Mouse (Mus musculus): Measurements from ENCODE around the gene 1700028K03Rik. TPM values are rescaled to one million over a fixed set of nuclear protein-coding genes. Genes with fewer than 3 reads are reported as not detected.

1700028K03Rik gene
- polyA plus RNA-seq, 1 experiment from 2014 or later: 0.16 TPM

DNA sequence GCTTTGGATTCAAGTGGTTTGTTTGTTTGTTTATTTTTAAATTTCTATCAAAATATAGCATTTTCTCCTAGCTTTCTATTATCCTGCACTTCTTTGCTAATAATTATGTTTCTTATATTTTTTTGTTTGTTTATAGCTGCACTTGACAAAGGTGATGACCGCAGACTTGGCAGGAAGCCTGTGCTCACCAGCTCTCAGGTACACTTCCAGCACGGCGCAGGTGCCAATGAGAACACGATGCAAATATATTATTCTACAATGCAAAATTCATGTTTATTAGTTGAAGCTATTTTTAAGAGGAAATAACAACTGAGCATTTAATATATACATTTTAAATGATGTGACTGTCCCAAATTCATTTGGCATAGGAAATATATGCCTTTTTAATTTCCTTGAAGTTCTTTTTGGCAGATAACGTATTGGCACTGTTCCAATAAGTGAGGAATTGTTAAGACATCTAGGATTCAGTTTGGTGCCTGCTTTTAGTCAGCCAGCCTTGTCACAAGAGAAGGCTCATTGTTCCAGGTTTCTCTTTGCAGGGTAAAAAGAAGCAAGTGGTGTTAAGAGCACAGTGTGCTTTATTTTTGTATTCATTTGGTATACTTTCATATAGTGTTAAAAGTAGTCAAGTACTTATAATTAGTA lies 34.5 kb upstream of the 1700028K03Rik start:
- no peaks in the 10 kb centered on the region for H3K27me3 ChIP-seq (ENCODE audit: control insufficient read depth, insufficient read depth, low read length)
- H3K27ac ChIP-seq (ENCODE audit: low read depth, low read length): no peak overlapping the region
- H3K36me3 ChIP-seq (ENCODE audit: control insufficient read depth, insufficient read depth, low read length): no peaks in the 10 kb centered on the region
- H3K9ac ChIP-seq (ENCODE audit: low read depth, low read length): no peak overlapping the region
- H3K9me3 ChIP-seq (ENCODE audit: control insufficient read depth, low read length): no peaks in the 10 kb centered on the region
- no peak overlapping the region for H3K4me3 ChIP-seq (ENCODE audit: low read length)
- no peak for ATAC-seq (ENCODE audit: low FRiP score, low TSS enrichment)
- WGBS: 90% methylated on average over 5 of the region's 5 CpGs
- no peaks in the 10 kb centered on the region for H3K4me1 ChIP-seq (ENCODE audit: control insufficient read depth, insufficient read depth, low read length)
- no peak overlapping the region for H3K4me2 ChIP-seq (replicated peaks; ENCODE audit: low read depth, low read length)

DNA sequence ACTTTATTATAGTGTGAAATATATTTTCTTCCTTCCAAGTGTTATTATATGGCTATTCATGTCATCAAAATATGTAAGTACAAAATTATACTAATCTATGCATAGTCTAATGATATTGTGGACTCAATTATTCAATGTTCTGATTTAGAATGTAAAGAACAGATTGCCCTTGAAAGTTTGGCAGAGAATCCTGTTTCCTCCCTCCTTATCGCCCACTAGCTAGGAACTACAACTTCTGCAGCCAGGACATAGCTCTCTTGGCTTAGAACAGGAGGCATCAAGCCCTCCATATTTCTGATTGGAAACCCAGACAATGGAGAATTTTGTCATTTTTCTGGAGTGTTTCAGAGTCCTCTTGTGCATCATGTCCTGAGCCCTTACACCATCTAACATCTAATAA lies 33.8 kb upstream of the 1700028K03Rik start:
- WGBS: 95% methylated on average over 1 of the region's 1 CpGs
- H3K9me3 ChIP-seq (ENCODE audit: control insufficient read depth, low read length): no peaks in the 10 kb centered on the region
- H3K36me3 ChIP-seq (ENCODE audit: control insufficient read depth, insufficient read depth, low read length): no peaks in the 10 kb centered on the region
- no peak overlapping the region for H3K4me2 ChIP-seq (replicated peaks; ENCODE audit: low read depth, low read length)
- H3K9ac ChIP-seq (ENCODE audit: low read depth, low read length): no peak overlapping the region
- H3K27ac ChIP-seq (ENCODE audit: low read depth, low read length): no peak overlapping the region
- ATAC-seq (ENCODE audit: low FRiP score, low TSS enrichment): no peak
- H3K4me3 ChIP-seq (ENCODE audit: low read length): no peak overlapping the region
- no peaks in the 10 kb centered on the region for H3K4me1 ChIP-seq (ENCODE audit: control insufficient read depth, insufficient read depth, low read length)
- H3K27me3 ChIP-seq (ENCODE audit: control insufficient read depth, insufficient read depth, low read length): no peaks in the 10 kb centered on the region

DNA sequence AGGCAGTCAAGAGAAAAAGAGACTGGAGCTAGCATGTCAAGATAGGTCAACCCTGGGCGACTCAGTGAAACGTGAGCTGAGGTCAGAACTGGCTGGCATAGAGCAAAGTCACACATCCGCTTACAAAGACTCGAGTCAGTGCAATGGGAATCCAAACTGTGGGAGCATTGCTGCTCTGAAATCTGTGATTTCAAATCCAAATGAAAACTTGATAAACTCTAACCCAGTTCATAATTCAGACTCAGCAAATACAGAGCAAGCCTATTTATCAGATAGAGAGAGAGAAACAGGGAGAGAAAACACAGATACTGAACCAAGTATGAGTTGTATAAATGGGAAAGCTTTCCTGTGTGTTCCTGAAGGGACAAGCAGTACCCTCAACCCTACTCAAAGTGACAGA lies 27.2 kb upstream of the 1700028K03Rik start, which contains the start of gene Gm42669:
Gm42669 (plus strand) TSS at position 301 of the 400 bp plus-strand sequence.
- H3K4me3 ChIP-seq (ENCODE audit: low read length): no peak within 1 kb of the TSS
- H3K36me3 ChIP-seq (ENCODE audit: control insufficient read depth, insufficient read depth, low read length): no peaks in the 10 kb centered on the region
- WGBS: 61% methylated on average over 4 of the region's 4 CpGs
- H3K9me3 ChIP-seq (ENCODE audit: control insufficient read depth, low read length): no peaks in the 10 kb centered on the region
- no peak within 1 kb of the TSS for H3K27ac ChIP-seq (ENCODE audit: low read depth, low read length)
- ATAC-seq (ENCODE audit: low FRiP score, low TSS enrichment): no peak
- no peak within 1 kb of the TSS for H3K9ac ChIP-seq (ENCODE audit: low read depth, low read length)
- H3K4me2 ChIP-seq (replicated peaks; ENCODE audit: low read depth, low read length): no peak within 1 kb of the TSS
- no peaks in the 10 kb centered on the region for H3K4me1 ChIP-seq (ENCODE audit: control insufficient read depth, insufficient read depth, low read length)
- no peaks in the 10 kb centered on the region for H3K27me3 ChIP-seq (ENCODE audit: control insufficient read depth, insufficient read depth, low read length)

DNA sequence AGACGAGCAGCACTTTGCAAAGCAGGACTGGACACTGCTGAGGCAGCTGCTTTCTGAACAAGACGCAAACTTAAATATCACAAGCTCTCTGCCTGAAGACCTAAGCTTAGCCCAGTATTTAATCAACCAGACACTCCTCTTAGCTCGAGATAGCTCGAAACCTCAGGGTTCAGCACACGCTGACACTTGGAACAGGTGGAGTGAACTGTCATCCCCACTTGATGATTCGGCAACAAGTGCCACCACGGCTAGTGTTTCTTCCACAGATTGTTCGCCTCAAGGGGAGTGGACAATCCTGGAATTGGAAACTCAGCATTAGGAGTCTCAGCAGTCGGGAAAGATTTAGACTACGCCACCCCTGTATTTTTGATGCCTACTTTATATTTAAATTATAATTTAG lies 24.0 kb upstream of the 1700028K03Rik start:
- Histone ChIP-seq H3K4me3 (ENCODE audit: low read length) (no peak overlapping the region), H3K36me3 (ENCODE audit: control insufficient read depth, insufficient read depth, low read length) (no peaks in the 10 kb centered on the region), H3K27ac (ENCODE audit: low read depth, low read length) (no peak overlapping the region), H3K9ac (ENCODE audit: low read depth, low read length) (no peak overlapping the region), H3K4me2 (replicated peaks; ENCODE audit: low read depth, low read length) (no peak overlapping the region), H3K4me1 (ENCODE audit: control insufficient read depth, insufficient read depth, low read length) (no peaks in the 10 kb centered on the region), H3K9me3 (ENCODE audit: control insufficient read depth, low read length) (no peaks in the 10 kb centered on the region), H3K27me3 (ENCODE audit: control insufficient read depth, insufficient read depth, low read length) (no peaks in the 10 kb centered on the region)
- 90% methylated on average over 10 of the region's 10 CpGs for WGBS
- ATAC-seq (ENCODE audit: low FRiP score, low TSS enrichment): no peak

DNA sequence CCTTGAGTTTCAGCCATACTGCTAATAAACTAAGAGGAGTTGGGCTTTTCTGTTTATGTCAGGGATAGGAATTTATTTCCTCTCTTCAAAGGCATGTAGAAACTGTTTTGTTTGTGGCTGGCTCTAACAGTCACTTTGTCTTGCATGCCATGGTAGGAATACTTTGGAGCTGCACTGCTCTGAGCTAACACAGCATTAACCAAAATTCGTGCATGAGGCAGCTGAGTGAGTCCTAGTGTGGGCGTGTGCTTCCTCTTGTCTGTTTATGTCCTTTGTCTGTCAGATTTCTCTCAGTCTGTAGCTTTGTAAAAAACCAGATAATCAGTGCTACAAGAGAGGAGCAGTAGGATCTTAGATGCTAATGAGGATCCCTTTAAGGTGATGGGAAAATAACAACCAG lies 23.2 kb upstream of the 1700028K03Rik start:
- ATAC-seq (ENCODE audit: low FRiP score, low TSS enrichment): no peak
- H3K4me3 ChIP-seq (ENCODE audit: low read length): no peak overlapping the region
- 64% methylated on average over 2 of the region's 2 CpGs for WGBS
- H3K36me3 ChIP-seq (ENCODE audit: control insufficient read depth, insufficient read depth, low read length): no peaks in the 10 kb centered on the region
- H3K27ac ChIP-seq (ENCODE audit: low read depth, low read length): no peak overlapping the region
- no peak overlapping the region for H3K4me2 ChIP-seq (replicated peaks; ENCODE audit: low read depth, low read length)
- H3K9ac ChIP-seq (ENCODE audit: low read depth, low read length): no peak overlapping the region
- H3K9me3 ChIP-seq (ENCODE audit: control insufficient read depth, low read length): no peaks in the 10 kb centered on the region
- H3K4me1 ChIP-seq (ENCODE audit: control insufficient read depth, insufficient read depth, low read length): no peaks in the 10 kb centered on the region
- H3K27me3 ChIP-seq (ENCODE audit: control insufficient read depth, insufficient read depth, low read length): no peaks in the 10 kb centered on the region

DNA sequence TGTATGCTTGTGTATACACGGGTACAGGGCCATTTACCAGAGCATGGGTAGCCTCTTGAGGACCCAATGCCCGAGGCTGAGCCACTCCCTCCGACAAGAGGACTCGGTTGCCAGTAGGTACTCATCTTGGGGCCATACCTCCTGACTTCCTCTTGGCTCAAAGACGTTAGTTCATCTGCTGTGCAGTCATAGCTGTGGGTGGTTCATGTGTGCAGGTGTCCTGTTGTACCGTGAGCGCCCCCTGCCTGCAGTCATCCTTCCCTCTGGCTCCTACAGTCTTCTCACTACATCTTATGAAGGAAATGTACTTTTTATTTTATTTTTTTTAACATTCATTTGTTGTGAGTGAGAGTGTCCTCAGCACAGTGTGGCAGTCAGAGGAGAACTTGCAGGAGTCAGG lies 20.9 kb upstream of the 1700028K03Rik start:
- 0 out of 2 replicates have a peak, but pooled peaks have one; percentile 9 for ATAC-seq (ENCODE audit: low FRiP score, low TSS enrichment)
- no peaks in the 10 kb centered on the region for H3K9me3 ChIP-seq (ENCODE audit: control insufficient read depth, low read length)
- no peaks in the 10 kb centered on the region for H3K27me3 ChIP-seq (ENCODE audit: control insufficient read depth, insufficient read depth, low read length)
- H3K9ac ChIP-seq (ENCODE audit: low read depth, low read length): no peak overlapping the region
- H3K36me3 ChIP-seq (ENCODE audit: control insufficient read depth, insufficient read depth, low read length): no peaks in the 10 kb centered on the region
- H3K27ac ChIP-seq (ENCODE audit: low read depth, low read length): no peak overlapping the region
- no peaks in the 10 kb centered on the region for H3K4me1 ChIP-seq (ENCODE audit: control insufficient read depth, insufficient read depth, low read length)
- H3K4me2 ChIP-seq (replicated peaks; ENCODE audit: low read depth, low read length): no peak overlapping the region
- WGBS: 59% methylated on average over 7 of the region's 7 CpGs
- no peak overlapping the region for H3K4me3 ChIP-seq (ENCODE audit: low read length)

DNA sequence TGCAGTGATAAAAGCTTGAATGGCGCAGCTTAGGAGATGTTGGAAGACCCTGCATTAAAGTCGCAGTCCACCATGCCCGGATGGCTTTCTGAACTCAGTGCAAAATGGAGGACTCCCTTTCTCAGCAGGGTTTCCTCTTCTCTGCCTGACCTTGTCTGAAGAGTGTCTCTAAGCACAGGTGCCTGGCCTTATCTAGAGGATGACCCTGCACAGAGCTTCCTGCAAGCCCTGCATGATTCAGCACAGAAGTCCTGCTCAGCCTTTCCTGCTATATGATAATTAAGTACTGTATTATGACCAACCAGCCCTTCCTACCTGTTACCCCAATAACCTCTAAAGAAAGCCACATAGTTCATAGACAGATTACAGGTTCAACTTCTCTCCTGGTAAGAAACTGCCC lies 19.1 kb upstream of the 1700028K03Rik start:
- no peaks in the 10 kb centered on the region for H3K27me3 ChIP-seq (ENCODE audit: control insufficient read depth, insufficient read depth, low read length)
- H3K4me3 ChIP-seq (ENCODE audit: low read length): no peak overlapping the region
- ATAC-seq (ENCODE audit: low FRiP score, low TSS enrichment): no peak
- WGBS: 95% methylated on average over 3 of the region's 3 CpGs
- no peak overlapping the region for H3K9ac ChIP-seq (ENCODE audit: low read depth, low read length)
- no peaks in the 10 kb centered on the region for H3K4me1 ChIP-seq (ENCODE audit: control insufficient read depth, insufficient read depth, low read length)
- H3K9me3 ChIP-seq (ENCODE audit: control insufficient read depth, low read length): no peaks in the 10 kb centered on the region
- H3K4me2 ChIP-seq (replicated peaks; ENCODE audit: low read depth, low read length): no peak overlapping the region
- H3K36me3 ChIP-seq (ENCODE audit: control insufficient read depth, insufficient read depth, low read length): no peaks in the 10 kb centered on the region
- no peak overlapping the region for H3K27ac ChIP-seq (ENCODE audit: low read depth, low read length)

DNA sequence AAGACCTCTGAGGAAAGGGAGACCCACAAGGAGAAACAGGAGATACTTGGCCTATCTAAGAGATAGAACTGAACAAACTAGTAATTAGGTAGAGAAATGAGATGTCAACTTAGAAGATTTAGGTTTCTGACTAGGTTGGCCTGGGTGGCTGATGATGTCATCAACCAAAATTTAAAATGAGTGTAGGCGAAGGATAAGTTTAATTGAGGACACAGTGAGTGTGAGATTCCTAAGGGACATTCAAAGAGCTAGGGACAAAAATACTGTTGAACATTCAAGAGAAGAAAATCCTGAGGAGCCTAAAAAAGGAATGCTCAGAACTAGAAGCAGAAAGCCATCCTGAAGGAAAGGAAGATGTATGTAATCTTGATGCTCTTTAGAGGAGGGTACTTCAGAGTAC lies 18.4 kb upstream of the 1700028K03Rik start:
- H3K4me2 ChIP-seq (replicated peaks; ENCODE audit: low read depth, low read length): no peak overlapping the region
- 79% methylated on average over 1 of the region's 1 CpGs for WGBS
- no peak for ATAC-seq (ENCODE audit: low FRiP score, low TSS enrichment)

DNA sequence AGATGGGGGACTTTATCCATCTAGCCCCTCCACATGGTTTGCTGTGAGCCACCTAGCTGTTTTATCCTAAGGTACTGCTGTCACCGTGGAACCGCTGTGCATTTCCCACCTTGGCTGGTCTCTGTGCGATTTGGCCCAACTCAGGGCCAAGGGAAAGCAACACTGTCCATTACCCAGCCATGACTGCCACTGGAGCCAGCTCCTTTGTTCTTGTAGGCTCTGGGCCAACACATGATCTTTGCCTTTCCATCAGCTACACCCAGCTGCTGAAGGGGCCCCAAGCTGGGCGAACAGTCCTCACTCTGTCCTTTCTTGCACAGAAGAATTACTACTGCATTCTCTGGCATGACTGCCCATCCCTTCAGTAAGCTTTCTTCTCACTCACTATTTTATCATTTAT lies 15.9 kb upstream of the 1700028K03Rik start:
- Histone ChIP-seq H3K4me1 (ENCODE audit: control insufficient read depth, insufficient read depth, low read length) (no peaks in the 10 kb centered on the region), H3K4me2 (replicated peaks; ENCODE audit: low read depth, low read length) (no peak overlapping the region), H3K9ac (ENCODE audit: low read depth, low read length) (no peak overlapping the region), H3K27ac (ENCODE audit: low read depth, low read length) (no peak overlapping the region), H3K27me3 (ENCODE audit: control insufficient read depth, insufficient read depth, low read length) (no peaks in the 10 kb centered on the region), H3K36me3 (ENCODE audit: control insufficient read depth, insufficient read depth, low read length) (no peaks in the 10 kb centered on the region), H3K9me3 (ENCODE audit: control insufficient read depth, low read length) (no peaks in the 10 kb centered on the region), H3K4me3 (ENCODE audit: low read length) (no peak overlapping the region)
- WGBS: 90% methylated on average over 4 of the region's 4 CpGs
- no peak for ATAC-seq (ENCODE audit: low FRiP score, low TSS enrichment)

More for the DNA sequence above, 18.4 kb upstream of the 1700028K03Rik start:
- no peak overlapping the region for H3K4me3 ChIP-seq (ENCODE audit: low read length)
- no peaks in the 10 kb centered on the region for H3K4me1 ChIP-seq (ENCODE audit: control insufficient read depth, insufficient read depth, low read length)
- H3K9me3 ChIP-seq (ENCODE audit: control insufficient read depth, low read length): no peaks in the 10 kb centered on the region
- no peaks in the 10 kb centered on the region for H3K27me3 ChIP-seq (ENCODE audit: control insufficient read depth, insufficient read depth, low read length)
- no peak overlapping the region for H3K9ac ChIP-seq (ENCODE audit: low read depth, low read length)
- no peak overlapping the region for H3K27ac ChIP-seq (ENCODE audit: low read depth, low read length)
- H3K36me3 ChIP-seq (ENCODE audit: control insufficient read depth, insufficient read depth, low read length): no peaks in the 10 kb centered on the region

Data from kidney, embryonic 14.5 days (tissue).